Mouse (Mus musculus) heart, embryonic 13.5 days (tissue): ENCODE results near the gene Ptpro. TPM values are rescaled to one million over a fixed set of nuclear protein-coding genes. Genes with fewer than 3 reads are reported as not detected.

Source experiments
- ATAC-seq: fragments of 200-750 bp; cut with Nextera tagmentation; 2 replicates; pipeline ENCODE4 v1.8.0; 2017; ENCODE audit warnings: moderate TSS enrichment; ENCODE audit not compliant: insufficient number of reproducible peaks, low FRiP score, low TSS enrichment; ENCODE audit errors: extremely low read depth
- H3K27ac ChIP-seq: fragments of 300-500 bp; sonication (generic); replicated peaks from 2 replicates; pipeline ENCODE4 v1.5.1; 2015; ENCODE audit warnings: moderate library complexity, mild to moderate bottlenecking, inconsistent platforms
- H3K27me3 ChIP-seq: fragments of 300-500 bp; sonication (generic); replicated peaks from 2 replicates; pipeline ENCODE4 v1.6.1; 2015; ENCODE audit warnings: mild to moderate bottlenecking, inconsistent platforms
- H3K36me3 ChIP-seq: fragments of 300-500 bp; sonication (generic); 2 replicates; pipeline ENCODE4 v1.6.1; 2015; ENCODE audit warnings: mild to moderate bottlenecking, inconsistent platforms
- H3K4me1 ChIP-seq: fragments of 300-500 bp; sonication (generic); 2 replicates; pipeline ENCODE4 v1.6.1; 2015; ENCODE audit warnings: inconsistent platforms
- H3K4me2 ChIP-seq: fragments of 300-500 bp; sonication (generic); 2 replicates; pipeline ENCODE4 v1.6.1; 2015; ENCODE audit warnings: inconsistent platforms, mild to moderate bottlenecking, moderate library complexity
- H3K4me3 ChIP-seq: fragments of 300-500 bp; sonication (generic); 2 replicates; pipeline ENCODE4 v1.5.1; 2015; ENCODE audit warnings: moderate library complexity, mild to moderate bottlenecking, inconsistent platforms
- H3K9ac ChIP-seq: fragments of 300-500 bp; sonication (generic); 2 replicates; pipeline ENCODE4 v1.6.1; 2015; ENCODE audit warnings: inconsistent platforms, mild to moderate bottlenecking, moderate library complexity
- H3K9me3 ChIP-seq: fragments of 300-500 bp; sonication (generic); 2 replicates; pipeline ENCODE4 v1.6.1; 2016; ENCODE audit warnings: inconsistent platforms
- WGBS: fragments of 180-500 bp; shearing (Covaris S2); methylation state at CpG from one replicate; pipeline ENCODE4 v1.1.7; 2015; ENCODE audit warnings: mixed read lengths; 5-methylcytosine and 5-hydroxymethylcytosine counted together
- polyA plus RNA-seq: library from polyadenylated mRNA; unstranded; fragments of >200 nt; fragmentation: Nextera tagmentation; extraction: Ambion mirVana; gene quantifications from 2 replicates; pipeline ENCODE4 v1.2.1, GENCODE M21; 2015

Gene Ptpro
- polyA plus RNA-seq, 1 experiment from 2014 or later = 2.8 TPM

- 0 out of 2 replicates have a peak, but pooled peaks cover 3% of the 10 kb centered on the region for H3K27me3 ChIP-seq
- H3K4me1 ChIP-seq = peaks cover 20% of the 10 kb centered on the region
- no peak for ATAC-seq
- H3K9me3 ChIP-seq = no peaks in the 10 kb centered on the region
- no peak overlapping the region for H3K4me3 ChIP-seq
- no peak overlapping the region for H3K9ac ChIP-seq
- no peak overlapping the region for H3K27ac ChIP-seq
- 78% methylated on average over 7 of the region's 7 CpGs for WGBS
- no peak overlapping the region for H3K4me2 ChIP-seq
- H3K36me3 ChIP-seq = peaks cover 43% of the 10 kb centered on the region
Observed at GRCm38 (mm10) chr6:137482891-137483290, 230.8 kb downstream of the Ptpro start.

- Histone ChIP-seq H3K27ac (no peak overlapping the region), H3K9me3 (no peaks in the 10 kb centered on the region), H3K4me1 (peaks cover 20% of the 10 kb centered on the region), H3K27me3 (0 out of 2 replicates have a peak, but pooled peaks cover 3% of the 10 kb centered on the region), H3K9ac (no peak overlapping the region), H3K4me2 (no peak overlapping the region), H3K4me3 (no peak overlapping the region), H3K36me3 (0 out of 2 replicates have a peak, but pooled peaks cover 8% of the 10 kb centered on the region)
- no peak for ATAC-seq
- 34% methylated on average over 6 of the region's 6 CpGs for WGBS
Observed at GRCm38 (mm10) chr6:137487443-137487842, 235.3 kb downstream of the Ptpro start.

- Histone ChIP-seq H3K4me2 (no peak overlapping the region), H3K36me3 (0 out of 2 replicates have a peak, but pooled peaks cover 2% of the 10 kb centered on the region), H3K9ac (no peak overlapping the region), H3K27ac (no peak overlapping the region), H3K4me1 (peaks cover 5% of the 10 kb centered on the region), H3K27me3 (no peaks in the 10 kb centered on the region), H3K4me3 (no peak overlapping the region), H3K9me3 (no peaks in the 10 kb centered on the region)
- ATAC-seq = no peak
- 82% methylated on average over 14 of the region's 14 CpGs for WGBS
Observed at GRCm38 (mm10) chr6:137490115-137490514, 238.0 kb downstream of the Ptpro start.

GRCm38 (mm10) chr6:137491659-137492058, 239.5 kb downstream of the Ptpro start:
- no peaks in the 10 kb centered on the region for H3K27me3 ChIP-seq
- peaks cover 4% of the 10 kb centered on the region for H3K4me1 ChIP-seq
- H3K4me2 ChIP-seq = no peak overlapping the region
- H3K9ac ChIP-seq = no peak overlapping the region
- H3K36me3 ChIP-seq = peaks cover 6% of the 10 kb centered on the region; the same call in 1 of the 2 replicates
- no peak for ATAC-seq
- no peak overlapping the region for H3K27ac ChIP-seq
- H3K4me3 ChIP-seq = no peak overlapping the region
- no peaks in the 10 kb centered on the region for H3K9me3 ChIP-seq
- WGBS = 35% methylated on average over 2 of the region's 2 CpGs

GRCm38 (mm10) chr6:137492582-137492981, 240.5 kb downstream of the Ptpro start:
- no peak overlapping the region for H3K4me3 ChIP-seq
- peaks cover 2% of the 10 kb centered on the region; the same call in 1 of the 2 replicates for H3K4me1 ChIP-seq
- peaks cover 11% of the 10 kb centered on the region; the same call in 1 of the 2 replicates for H3K36me3 ChIP-seq
- H3K9ac ChIP-seq = no peak overlapping the region
- WGBS = 80% methylated on average over 4 of the region's 4 CpGs
- H3K9me3 ChIP-seq = no peaks in the 10 kb centered on the region
- H3K27me3 ChIP-seq = no peaks in the 10 kb centered on the region
- H3K4me2 ChIP-seq = no peak overlapping the region
- ATAC-seq = no peak
- no peak overlapping the region for H3K27ac ChIP-seq

GRCm38 (mm10) chr6:137493211-137494135, 241.4 kb downstream of the Ptpro start:
- no peak overlapping the region for H3K4me3 ChIP-seq
- H3K36me3 ChIP-seq = peaks cover 11% of the 10 kb centered on the region; the same call in 1 of the 2 replicates
- 85% methylated on average over 17 of the region's 17 CpGs for WGBS
- H3K9me3 ChIP-seq = no peaks in the 10 kb centered on the region
- H3K27ac ChIP-seq = no peak overlapping the region
- H3K4me2 ChIP-seq = no peak overlapping the region
- ATAC-seq = no peak
- H3K27me3 ChIP-seq = no peaks in the 10 kb centered on the region
- no peak overlapping the region for H3K9ac ChIP-seq
- H3K4me1 ChIP-seq = peaks cover 7% of the 10 kb centered on the region; the same call in 1 of the 2 replicates

GRCm38 (mm10) chr6:137494136-137494475, 242.0 kb downstream of the Ptpro start:
- Histone ChIP-seq H3K4me2 (no peak overlapping the region), H3K9ac (no peak overlapping the region), H3K27ac (no peak overlapping the region), H3K36me3 (peaks cover 11% of the 10 kb centered on the region), H3K4me1 (peaks cover 7% of the 10 kb centered on the region; the same call in 1 of the 2 replicates), H3K27me3 (no peaks in the 10 kb centered on the region), H3K9me3 (no peaks in the 10 kb centered on the region), H3K4me3 (no peak overlapping the region)
- no peak for ATAC-seq

GRCm38 (mm10) chr6:137494801-137495200, 242.7 kb downstream of the Ptpro start:
- Histone ChIP-seq H3K4me1 (peaks cover 7% of the 10 kb centered on the region; the same call in 1 of the 2 replicates), H3K9ac (no peak overlapping the region), H3K9me3 (no peaks in the 10 kb centered on the region), H3K27me3 (no peaks in the 10 kb centered on the region), H3K27ac (no peak overlapping the region), H3K4me2 (no peak overlapping the region), H3K36me3 (peaks cover 13% of the 10 kb centered on the region), H3K4me3 (no peak overlapping the region)
- ATAC-seq = no peak
- 71% methylated on average over 1 of the region's 1 CpGs for WGBS

- Histone ChIP-seq H3K4me1 (peaks cover 7% of the 10 kb centered on the region; the same call in 1 of the 2 replicates), H3K9ac (no peak overlapping the region), H3K4me3 (no peak overlapping the region), H3K27ac (no peak overlapping the region), H3K4me2 (no peak overlapping the region), H3K27me3 (no peaks in the 10 kb centered on the region), H3K36me3 (peaks cover 16% of the 10 kb centered on the region), H3K9me3 (no peaks in the 10 kb centered on the region)
- 69% methylated on average over 6 of the region's 6 CpGs for WGBS
- no peak for ATAC-seq
Observed at GRCm38 (mm10) chr6:137495233-137495632, 243.1 kb downstream of the Ptpro start.

- Histone ChIP-seq H3K4me3 (no peak overlapping the region), H3K9me3 (no peaks in the 10 kb centered on the region), H3K36me3 (peaks cover 18% of the 10 kb centered on the region), H3K9ac (no peak overlapping the region), H3K4me2 (no peak overlapping the region), H3K27me3 (no peaks in the 10 kb centered on the region), H3K4me1 (peaks cover 7% of the 10 kb centered on the region; the same call in 1 of the 2 replicates), H3K27ac (no peak overlapping the region)
- ATAC-seq = no peak
- WGBS = 87% methylated on average over 2 of the region's 2 CpGs
Observed at GRCm38 (mm10) chr6:137496562-137496961, 244.4 kb downstream of the Ptpro start.

GRCm38 (mm10) chr6:137497208-137497835, 245.2 kb downstream of the Ptpro start:
- Histone ChIP-seq H3K27me3 (no peaks in the 10 kb centered on the region), H3K9ac (no peak overlapping the region), H3K4me3 (no peak overlapping the region), H3K27ac (0 out of 2 replicates have a peak overlapping the region, but pooled peaks have one; percentile 12), H3K9me3 (no peaks in the 10 kb centered on the region), H3K4me1 (peaks cover 7% of the 10 kb centered on the region; the same call in 1 of the 2 replicates), H3K4me2 (no peak overlapping the region), H3K36me3 (peaks cover 18% of the 10 kb centered on the region)
- 62% methylated on average over 8 of the region's 8 CpGs for WGBS
- ATAC-seq = no peak
